Mouse (Mus musculus) heart, adult 2 months (tissue): ENCODE measurements around the gene Slc38a3.

Experiments used
- CTCF ChIP-seq: fragments of 200-600 bp; IDR thresholded peaks from 2 replicates; pipeline ENCODE4 v1.8.1; 2022; ENCODE audit warnings: antibody characterized with exemption, mild to moderate bottlenecking, moderate library complexity
- EP300 ChIP-seq: fragments of 200-500 bp; IDR thresholded peaks from 2 replicates; pipeline ENCODE4 v1.6.1; 2011; ENCODE audit warnings: low read depth, low read length, control low read depth; ENCODE audit not compliant: insufficient read depth
- POLR2A ChIP-seq: fragments of 200-500 bp; IDR thresholded peaks from 2 replicates; pipeline ENCODE4 v1.6.1; 2011; ENCODE audit warnings: mild to moderate bottlenecking, low read depth, low read length, control low read depth; ENCODE audit not compliant: insufficient read depth

DNA sequence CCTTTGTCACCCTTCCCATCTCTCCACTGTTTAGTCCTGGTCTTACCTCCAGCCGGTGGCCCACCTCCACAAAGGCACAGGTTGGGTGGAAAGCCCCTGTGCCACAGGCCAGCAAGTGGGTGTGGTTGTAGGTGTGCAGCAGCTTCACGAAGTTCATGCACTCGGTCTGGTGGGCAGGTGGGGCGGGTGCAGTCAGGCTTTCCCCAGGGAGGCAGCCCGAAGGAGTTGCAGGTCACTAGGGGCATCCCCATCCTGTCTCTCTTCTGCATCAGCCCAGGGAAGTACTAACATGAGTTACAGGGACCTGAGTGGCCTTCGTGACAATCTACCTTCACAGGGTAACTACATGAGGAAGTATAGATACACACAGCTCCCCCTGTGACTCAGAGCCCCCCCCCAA is 66.1 kb downstream of the Slc38a3 start:
- TF ChIP-seq CTCF (no peak), POLR2A (no peak), EP300 (no peak)
